Mouse (Mus musculus): ENCODE measurements around the gene Ptprn2.

- TF ChIP-seq POLR2A (IDR thresholded peaks at IDR 0.05; ENCODE audit: insufficient read length, low read depth): no peak
- TF ChIP-seq MYOD1 (IDR thresholded peaks at IDR 0.05; ENCODE audit: control insufficient read depth in 1 of 3, insufficient read length in 2 of 3, low read depth in 2 of 3): no peak
- no peak for TF ChIP-seq E2F4 (IDR thresholded peaks at IDR 0.05; ENCODE audit: insufficient read depth)
- no peak for TF ChIP-seq MYOG (IDR thresholded peaks at IDR 0.05; ENCODE audit: control insufficient read depth in 1 of 3, insufficient read depth in 1 of 3, insufficient read length in 2 of 3, low read depth in 2 of 3)
- no peak for TF ChIP-seq USF1 (IDR thresholded peaks at IDR 0.05; ENCODE audit: low read depth)
- TF ChIP-seq POLR2AphosphoS2 (IDR thresholded peaks at IDR 0.05; ENCODE audit: insufficient read length, low read depth): no peak
- TF ChIP-seq CEBPB (IDR thresholded peaks at IDR 0.05; ENCODE audit: insufficient read depth, poor library complexity, severe bottlenecking): no peak
- no peak for TF ChIP-seq TCF12 (IDR thresholded peaks at IDR 0.05; ENCODE audit: insufficient read depth, poor library complexity, severe bottlenecking)
- no peak for TF ChIP-seq SRF (IDR thresholded peaks at IDR 0.05; ENCODE audit: control insufficient read depth, insufficient read length, low read depth)
- TF ChIP-seq REST (IDR thresholded peaks at IDR 0.05; ENCODE audit: insufficient read depth, insufficient read length): no peak
Observed at GRCm38 (mm10) chr12:116713096-116713495, 227.6 kb downstream of the Ptprn2 start.
